Mouse (Mus musculus): Measurements from ENCODE around the gene Cyp2a4. TPM values are rescaled to one million over a fixed set of nuclear protein-coding genes. Genes with fewer than 3 reads are reported as not detected.

The Cyp2a4 gene
- polyA plus RNA-seq (2021; fragmentation: Nextera tagmentation), result not detected in 2 replicates
- long read RNA-seq, experiment 1, result 0 reads
- long read RNA-seq, experiment 2, result 0 reads

DNA sequence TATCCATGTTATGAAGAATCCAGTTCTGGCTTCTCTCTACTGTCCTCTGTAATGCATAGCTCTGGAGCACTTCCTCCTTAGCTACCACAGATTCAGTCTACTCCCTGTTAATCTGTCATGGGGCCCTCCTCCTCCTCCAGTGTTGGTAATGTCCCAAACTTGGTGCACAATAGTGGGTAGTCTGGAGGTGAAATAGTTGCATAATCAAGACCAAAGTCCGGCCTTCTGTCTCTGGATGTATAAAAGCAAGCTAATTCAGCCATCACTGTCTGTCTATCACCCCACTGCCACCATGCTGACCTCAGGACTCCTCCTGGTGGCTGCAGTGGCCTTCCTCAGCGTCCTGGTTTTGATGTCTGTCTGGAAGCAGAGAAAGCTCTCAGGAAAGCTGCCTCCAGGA lies at the start of gene Cyp2a4:
Gene Cyp2a4, plus strand, starts transcription at position 244 of the 400 bp plus-strand sequence.

DNA sequence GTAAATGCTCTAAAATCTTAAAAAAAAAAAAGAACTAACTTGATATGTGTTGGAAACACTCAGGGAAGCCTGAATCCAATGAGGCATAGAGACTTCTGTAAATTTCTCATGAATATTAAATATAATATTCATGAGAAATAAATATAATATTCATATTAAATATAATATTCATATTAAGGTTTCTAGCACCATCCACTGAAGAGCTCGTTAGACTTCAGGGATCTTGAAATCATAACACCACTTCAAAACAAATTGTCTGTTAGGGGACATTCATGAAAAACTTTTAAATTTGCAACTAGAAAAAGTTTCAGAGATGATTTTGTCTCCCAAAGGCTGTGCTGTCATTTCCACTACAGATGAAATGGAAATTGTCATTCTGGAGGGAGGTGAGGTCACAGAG lies 46.9 kb upstream of the Cyp2a4 start, which contains the start of gene Vmn1r184:
Gene Vmn1r184, plus strand, starts transcription at position 301 of the 400 bp plus-strand sequence.

Other genes starting within 250 kb of the Cyp2a4 start
- gene Cyp2b13, start 245.7 kb upstream of the Cyp2a4 start, polyA plus RNA-seq (2021; fragmentation: Nextera tagmentation), result not detected in 2 replicates
- gene Cyp2b9, start 133.8 kb upstream of the Cyp2a4 start, polyA plus RNA-seq (2021; fragmentation: Nextera tagmentation), result not detected in 2 replicates
- not detected in 2 replicates for gene Vmn1r184, start 46.8 kb upstream of the Cyp2a4 start, polyA plus RNA-seq (2021; fragmentation: Nextera tagmentation)
- gene Nlrp9c, start 96.5 kb downstream of the Cyp2a4 start, polyA plus RNA-seq (2021; fragmentation: Nextera tagmentation), result not detected in 2 replicates
- gene Nlrp4a, start 127.9 kb downstream of the Cyp2a4 start, polyA plus RNA-seq (2021; fragmentation: Nextera tagmentation), result not detected in 2 replicates
- gene Nlrp9a, start 227.9 kb downstream of the Cyp2a4 start, polyA plus RNA-seq (2021; fragmentation: Nextera tagmentation), result not detected in 2 replicates